ENCODE assay signal across 8 mouse cellular contexts in the genomic region with DNA sequence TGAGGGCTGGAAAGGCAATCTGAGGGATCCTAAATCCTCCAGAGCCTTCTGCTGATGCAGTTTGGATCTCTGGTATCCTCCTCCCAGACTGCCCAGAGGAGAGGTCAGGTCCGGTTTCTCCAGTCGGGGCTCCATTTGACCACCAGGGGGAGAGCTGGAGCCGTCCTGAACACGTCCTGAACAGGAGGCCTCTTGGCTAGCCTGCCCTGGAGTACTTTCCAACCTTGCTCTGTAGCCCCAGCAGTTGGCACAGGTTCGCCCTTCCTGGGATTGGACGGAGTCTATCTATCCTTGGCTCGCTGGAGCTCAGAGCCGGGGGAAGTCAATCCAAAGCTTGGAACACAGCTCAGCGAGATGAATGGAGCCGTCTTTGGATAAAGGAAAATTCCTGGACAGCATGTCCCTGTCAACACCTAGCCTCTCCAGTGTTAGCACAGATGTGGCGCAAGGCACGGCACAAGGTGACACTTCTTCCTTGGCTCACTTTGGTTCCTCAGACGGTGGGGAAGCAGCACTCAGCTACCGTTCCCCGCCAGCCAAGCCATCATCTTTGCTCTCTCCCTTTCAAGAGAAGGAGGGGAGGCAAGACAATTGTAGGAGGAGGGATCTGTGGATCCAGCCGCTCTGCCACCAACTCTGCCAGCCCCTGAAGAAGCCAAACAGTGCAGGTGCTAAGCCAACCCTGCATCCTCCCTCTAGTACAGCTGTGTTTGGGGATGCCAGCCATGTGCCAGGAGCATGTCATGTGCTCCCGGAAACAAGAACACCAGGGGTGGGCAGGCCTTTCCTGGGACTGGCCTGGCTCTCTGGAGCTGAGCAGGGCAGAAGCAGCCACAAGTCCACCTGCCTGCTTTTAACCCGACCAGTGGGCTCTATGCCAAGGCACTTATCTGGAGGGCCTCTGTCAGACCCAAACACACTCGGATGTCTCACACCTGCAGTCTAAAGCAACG. TPM values are rescaled to one million over a fixed set of nuclear protein-coding genes. Genes with fewer than 3 reads are reported as not detected.
DNase-seq lines count a peak whose midpoint lies in the region; ATAC-seq and TF ChIP-seq lines count a peak whose summit lies in the region.

No protein-coding gene starts in this region.

- TF ChIP-seq CTCF in heart, adult 2 months (IDR thresholded peaks at IDR 0.05), result no peak

- H3K4me2 ChIP-seq in limb, embryonic 14.5 days (replicated peaks; ENCODE audit: low read depth, low read length, severe bottlenecking), result no peak overlapping the region
- H3K4me2 ChIP-seq in midbrain, embryonic 15.5 days, result no peak overlapping the region

- H3K4me1 ChIP-seq in heart, adult 2 months (ENCODE audit: control insufficient read depth, insufficient read depth, low read length), result peaks cover 5% of the 10 kb centered on the region
- H3K4me1 ChIP-seq in limb, embryonic 14.5 days (ENCODE audit: control insufficient read depth, insufficient read depth, low read length), result peaks cover 8% of the 10 kb centered on the region; the same call in 1 of the 2 replicates
- peaks cover 24% of the 10 kb centered on the region for H3K4me1 ChIP-seq in midbrain, embryonic 15.5 days

- H3K9ac ChIP-seq in heart, adult 2 months (ENCODE audit: low read depth, low read length), result no peak overlapping the region
- 0 out of 2 replicates have a peak overlapping the region, but pooled peaks have one; percentile 2 for H3K9ac ChIP-seq in limb, embryonic 14.5 days (ENCODE audit: low read depth, low read length, severe bottlenecking)
- H3K9ac ChIP-seq in midbrain, embryonic 15.5 days, result no peak overlapping the region

- no peaks in the 10 kb centered on the region for H3K36me3 ChIP-seq in heart, adult 2 months (ENCODE audit: control insufficient read depth, insufficient read depth, low read length)
- H3K36me3 ChIP-seq in limb, embryonic 14.5 days (ENCODE audit: control insufficient read depth, insufficient read depth, low read length), result no peaks in the 10 kb centered on the region
- 0 out of 2 replicates have a peak, but pooled peaks cover 2% of the 10 kb centered on the region for H3K36me3 ChIP-seq in midbrain, embryonic 15.5 days (replicated peaks)

- intact Hi-C loops in heart, adult 2 months (cut with DNase I), result loop anchor here (2.0 to 10.0 kb wide), 3 partner anchors 89 to 367 kb away; no protein-coding TSS in a partner anchor

- ATAC-seq in frontal cortex, adult (ENCODE audit: low TSS enrichment), result peak; percentile 61
- peak; percentile 79 for ATAC-seq in limb, embryonic 14.5 days (ENCODE audit: low FRiP score, low read depth)
- ATAC-seq in midbrain, embryonic 15.5 days (replicated peaks), result peak; percentile 71

- TF ChIP-seq EP300 in heart, adult 2 months (IDR thresholded peaks at IDR 0.05; ENCODE audit: insufficient read depth, low read depth, low read length), result peak; percentile 73

- no peaks in the 10 kb centered on the region for H3K27me3 ChIP-seq in heart, adult 2 months (ENCODE audit: control insufficient read depth, insufficient read depth, low read length)
- no peaks in the 10 kb centered on the region for H3K27me3 ChIP-seq in limb, embryonic 14.5 days (ENCODE audit: control insufficient read depth, insufficient read depth, low read length)
- H3K27me3 ChIP-seq in midbrain, embryonic 15.5 days (replicated peaks), result no peaks in the 10 kb centered on the region

- no peaks in the 10 kb centered on the region for H3K9me3 ChIP-seq in limb, embryonic 14.5 days (ENCODE audit: control insufficient read depth, low read length)
- H3K9me3 ChIP-seq in midbrain, embryonic 15.5 days, result no peaks in the 10 kb centered on the region

- DNase-seq in frontal cortex, postnatal 14 days (ENCODE audit: low spot score in 2 of 2), result no peak
- DNase-seq in embryo, embryonic 11 days, result peak; percentile 90
- peak; percentile 89 to 90 for DNase-seq in heart, adult 2 months
- peak; percentile 89 for DNase-seq in kidney, adult 18-20 months
- DNase-seq in limb, embryonic 14.5 days (ENCODE audit: low spot score), result peak; percentile 84
- DNase-seq in spleen, adult 18-20 months, result peak; percentile 56 to 79

- no peak overlapping the region for H3K4me3 ChIP-seq in heart, adult 2 months
- no peak overlapping the region for H3K4me3 ChIP-seq in limb, embryonic 14.5 days (replicated peaks; ENCODE audit: low read length)
- no peak overlapping the region for H3K4me3 ChIP-seq in midbrain, embryonic 15.5 days

- no peaks in the 10 kb centered on the region for H3K79me2 ChIP-seq in heart, adult 2 months (replicated peaks; ENCODE audit: control insufficient read depth, insufficient read depth, low read length)

- no peak for TF ChIP-seq POLR2A in heart, adult 2 months (IDR thresholded peaks at IDR 0.05; ENCODE audit: insufficient read depth, low read depth, low read length)
- TF ChIP-seq POLR2A in limb, embryonic 14.5 days (IDR thresholded peaks at IDR 0.05; ENCODE audit: borderline replicate concordance, extremely low read depth, insufficient read depth, insufficient read length), result no peak

- H3K27ac ChIP-seq in heart, adult 2 months, result peak overlapping the region; percentile 42; the same call in 1 of the 2 replicates
- no peak overlapping the region for H3K27ac ChIP-seq in limb, embryonic 14.5 days (replicated peaks; ENCODE audit: low read depth, low read length)
- H3K27ac ChIP-seq in midbrain, embryonic 15.5 days, result peak overlapping the region; percentile 69

- 15% methylated on average over 20 of the region's 20 CpGs for WGBS in heart, adult 2 months
- 53% methylated on average over 20 of the region's 20 CpGs for WGBS in limb, embryonic 14.5 days
- WGBS in midbrain, embryonic 15.5 days, result 45% methylated on average over 20 of the region's 20 CpGs

RNA-seq across cellular contexts. Expression of a gene that starts 21.0 kb away (rescaled TPM):
- 100 to 1,000 TPM; 111 to 113 TPM for total RNA-seq in heart, adult 2 months (2021)
- polyA plus RNA-seq in heart, adult 2 months (2012; rRNA removed), result 179 and 246 TPM in 2 replicates
- 675 and 907 TPM in 2 replicates for polyA plus RNA-seq in limb, embryonic 14.5 days (2012; rRNA removed)
- polyA plus RNA-seq in limb, embryonic 14.5 days (2014; fragmentation: Nextera tagmentation; extraction: Ambion mirVana), result 1,291 and 1,302 TPM in 2 replicates
- polyA plus RNA-seq in midbrain, embryonic 15.5 days (2015; fragmentation: Nextera tagmentation; extraction: Ambion mirVana), result 1,044 and 1,060 TPM in 2 replicates

RNA-seq across cellular contexts. Expression of a gene that starts 23.9 kb away (rescaled TPM):
- 10 to 100 TPM; 39.0 to 46.4 TPM for total RNA-seq in heart, adult 2 months (2021)
- 16.2 and 19.3 TPM in 2 replicates for polyA plus RNA-seq in heart, adult 2 months (2012; rRNA removed)
- 43.3 and 51.3 TPM in 2 replicates for polyA plus RNA-seq in limb, embryonic 14.5 days (2012; rRNA removed)
- polyA plus RNA-seq in limb, embryonic 14.5 days (2014; fragmentation: Nextera tagmentation; extraction: Ambion mirVana), result 28.5 and 32.3 TPM in 2 replicates
- 32.1 and 37.4 TPM in 2 replicates for polyA plus RNA-seq in midbrain, embryonic 15.5 days (2015; fragmentation: Nextera tagmentation; extraction: Ambion mirVana)

RNA-seq across cellular contexts. Expression of a gene that starts 56.4 kb away (rescaled TPM):
- not detected for total RNA-seq in heart, adult 2 months (2021)
- polyA plus RNA-seq in heart, adult 2 months (2012; rRNA removed), result not detected in 2 replicates
- 0.14 and 0.26 TPM in 2 replicates for polyA plus RNA-seq in limb, embryonic 14.5 days (2012; rRNA removed)
- 0.14 TPM in 1 of 2 replicates, not detected in the other for polyA plus RNA-seq in limb, embryonic 14.5 days (2014; fragmentation: Nextera tagmentation; extraction: Ambion mirVana)
- polyA plus RNA-seq in midbrain, embryonic 15.5 days (2015; fragmentation: Nextera tagmentation; extraction: Ambion mirVana), result not detected in 2 replicates

Comparison
In these comparisons a context has a peak if more than half of its experiments do, and no peak if none do; other contexts are left out.
1. DNase-seq: peak in embryo, embryonic 11 days (single experiment), heart, adult 2 months (2 of 2), kidney, adult 18-20 months (single experiment), limb, embryonic 14.5 days (single experiment) and spleen, adult 18-20 months (2 of 2); none in frontal cortex, postnatal 14 days (0 of 2).
2. Peak in every context shown above with its lines, with median percentiles within 50 percentile points of each other: ATAC-seq.